Mouse (Mus musculus) heart, adult 8-10 months (tissue): Measurements from ENCODE around the gene Siglec1. TPM values are rescaled to one million over a fixed set of nuclear protein-coding genes. Genes with fewer than 3 reads are reported as not detected.
"Not testable (repeated sequence)": the region's sequence is repeated elsewhere in the genome, so short reads cannot be mapped to it uniquely, and the experiment has no call there.

Experiments
- DNase-seq: peaks from one replicate; pipeline ENCODE4 v3.0.0; 2022; ENCODE audit warnings: low spot score
- total RNA-seq, 4 experiments: library from RNA; stranded (reverse); gene quantifications; 2 replicates each; pipeline ENCODE4 v1.2.4; 2022

Gene Siglec1
- total RNA-seq, 4 experiments from 2014 or later, result 0.98 to 2.4 (median 1.5) TPM

DNA sequence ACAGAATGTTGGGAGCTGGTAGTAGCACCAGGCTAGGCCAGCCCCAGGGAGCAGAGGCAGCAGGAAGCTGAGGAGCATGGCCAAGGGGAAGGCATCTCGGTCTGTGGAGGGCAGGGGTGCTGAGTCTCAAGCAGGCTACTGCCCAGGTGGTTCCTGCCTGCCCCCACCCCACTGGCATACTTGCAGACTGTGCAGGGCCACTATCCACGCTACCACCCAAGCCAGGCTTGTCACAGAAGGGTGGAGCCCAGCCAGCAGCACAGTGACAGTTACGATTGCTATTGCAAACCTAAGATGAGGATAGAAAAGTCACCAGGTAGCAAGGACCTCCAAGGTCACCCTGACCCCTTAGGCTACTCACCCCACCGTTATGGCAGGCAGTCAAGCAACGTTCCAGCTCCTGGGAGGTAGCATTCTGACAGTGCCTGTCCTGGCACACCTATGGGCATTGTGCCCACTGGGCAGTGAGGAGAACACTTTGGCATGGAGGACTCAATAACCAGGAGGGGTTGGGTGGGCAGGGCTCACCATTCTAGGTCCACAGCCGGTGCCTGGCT is 33.6 kb downstream of the Siglec1 start:
- no peak for DNase-seq

DNA sequence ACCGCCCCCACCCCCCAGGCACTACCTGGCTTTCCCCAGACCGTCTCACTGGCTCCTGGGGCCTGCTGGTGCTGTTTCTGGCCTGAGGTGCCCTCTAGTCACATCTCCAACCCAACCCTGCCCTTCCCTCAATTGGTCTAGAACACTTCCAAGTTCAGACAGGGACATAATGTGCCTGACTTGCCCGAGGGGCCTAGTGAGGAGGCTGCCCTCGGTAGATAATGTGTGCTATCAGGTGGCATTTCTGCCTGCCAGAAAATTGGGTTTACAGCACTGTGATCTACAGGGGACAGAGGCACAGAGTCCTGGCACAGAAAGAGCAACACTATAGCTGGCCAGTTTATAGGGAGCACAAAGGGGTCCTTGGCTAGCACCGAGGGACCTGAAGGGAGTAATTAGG is 34.5 kb downstream of the Siglec1 start:
- no peak for DNase-seq

GRCm38 (mm10) chr2:131046025-131046424 is 40.5 kb downstream of the Siglec1 start:
- no peak for DNase-seq

DNA sequence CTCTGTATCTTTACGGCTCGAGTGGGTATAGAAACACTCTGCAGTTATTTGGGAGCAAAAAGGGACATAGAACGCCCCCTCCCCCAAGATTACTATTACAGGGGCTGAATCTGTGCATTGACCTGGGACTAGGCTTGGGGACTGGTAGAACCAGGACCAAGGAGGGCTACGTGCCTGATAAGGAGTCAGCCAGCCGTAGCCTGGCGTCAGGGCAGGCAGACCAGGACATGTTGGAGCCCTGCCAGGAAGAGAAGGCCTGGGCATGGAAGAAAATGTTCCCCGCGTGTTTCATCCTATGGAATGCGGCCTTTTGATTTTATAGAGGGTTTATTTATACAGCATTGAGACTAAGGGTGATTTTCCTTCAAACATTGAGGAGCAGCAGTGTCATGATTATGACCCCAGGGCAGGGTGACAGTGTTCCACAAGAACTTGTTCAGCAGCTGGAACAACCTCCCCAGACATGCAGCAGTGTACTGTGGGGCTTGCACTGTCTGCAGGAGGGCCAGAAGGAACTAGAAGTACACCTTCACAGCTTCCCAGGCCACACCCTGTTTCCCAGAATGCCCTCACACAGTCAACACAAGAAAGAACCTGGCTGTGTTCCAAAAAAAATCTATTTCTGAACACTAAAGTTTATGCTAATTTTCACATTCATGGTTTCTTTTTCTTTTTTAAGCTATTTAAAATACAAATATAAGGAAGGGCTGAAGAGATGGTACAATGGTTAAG is 41.4 kb downstream of the Siglec1 start:
- no peak for DNase-seq

- DNase-seq, result no peak
Observed at GRCm38 (mm10) chr2:131044354-131044852, 42.2 kb downstream of the Siglec1 start.

- DNase-seq, result no peak
Observed at GRCm38 (mm10) chr2:131042988-131043387, 43.6 kb downstream of the Siglec1 start, which contains the start of gene Gfra4. TSS of gene Gfra4 (minus strand) at chr2:131043088.

GRCm38 (mm10) chr2:131040854-131041825 is 45.4 kb downstream of the Siglec1 start:
- no peak for DNase-seq

DNA sequence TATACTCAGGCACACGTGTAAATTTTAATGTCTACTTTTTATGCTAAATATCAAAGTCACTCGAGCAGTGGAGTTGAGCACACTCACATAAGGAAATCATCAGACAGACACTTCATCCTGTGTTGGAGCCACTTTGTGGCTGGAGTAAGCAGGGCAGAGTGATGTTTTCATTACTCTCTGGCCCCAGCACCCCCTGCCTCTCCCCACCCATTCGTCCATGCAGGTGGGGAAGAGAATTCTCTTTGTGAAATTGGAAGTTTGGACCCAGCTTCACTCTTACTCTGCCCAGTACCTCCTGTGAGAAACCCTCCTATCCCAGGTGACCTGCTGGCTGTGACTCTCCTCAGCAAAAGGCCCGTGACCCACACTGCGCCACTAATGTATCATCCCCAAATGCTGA is 47.9 kb downstream of the Siglec1 start:
- no peak for DNase-seq

GRCm38 (mm10) chr2:131038197-131038596 is 48.4 kb downstream of the Siglec1 start:
- no peak for DNase-seq

DNA sequence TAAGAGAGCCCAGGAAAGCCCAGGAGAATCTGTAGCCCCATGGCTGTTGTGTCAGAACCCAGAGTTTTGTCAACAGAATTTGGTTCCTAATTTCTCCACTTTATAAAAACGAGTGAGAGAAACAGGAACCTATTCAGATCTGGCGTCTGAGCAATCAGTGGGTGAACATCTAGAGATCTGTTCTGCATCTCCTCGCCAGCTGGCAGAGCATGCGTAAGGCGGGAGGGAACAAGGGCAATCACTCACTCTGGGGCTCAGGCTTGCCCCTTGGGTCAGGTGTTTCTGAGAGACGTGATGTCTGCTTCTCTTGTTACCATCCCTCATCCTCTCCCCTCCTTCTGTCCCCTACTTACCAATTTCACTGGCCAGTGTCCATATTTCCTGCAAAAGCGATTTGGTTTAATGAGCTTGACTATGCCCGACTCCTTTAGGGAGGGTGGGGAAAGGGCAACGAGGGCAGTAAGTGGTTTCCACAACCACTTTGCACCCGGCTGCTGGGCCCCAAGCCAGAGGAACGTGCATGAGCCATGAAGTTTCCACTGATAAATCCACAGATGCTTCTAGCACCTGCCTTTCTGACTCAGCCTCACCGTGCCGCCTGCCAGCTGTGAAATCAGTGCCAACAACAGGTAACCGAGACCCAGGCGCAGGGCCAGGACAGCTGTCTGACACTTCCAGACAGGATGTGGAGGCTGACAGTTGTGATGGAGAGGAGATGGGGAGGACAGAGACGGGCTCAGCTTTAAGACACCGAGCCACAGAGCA is 49.2 kb downstream of the Siglec1 start:
- DNase-seq, result peak; percentile 41

DNA sequence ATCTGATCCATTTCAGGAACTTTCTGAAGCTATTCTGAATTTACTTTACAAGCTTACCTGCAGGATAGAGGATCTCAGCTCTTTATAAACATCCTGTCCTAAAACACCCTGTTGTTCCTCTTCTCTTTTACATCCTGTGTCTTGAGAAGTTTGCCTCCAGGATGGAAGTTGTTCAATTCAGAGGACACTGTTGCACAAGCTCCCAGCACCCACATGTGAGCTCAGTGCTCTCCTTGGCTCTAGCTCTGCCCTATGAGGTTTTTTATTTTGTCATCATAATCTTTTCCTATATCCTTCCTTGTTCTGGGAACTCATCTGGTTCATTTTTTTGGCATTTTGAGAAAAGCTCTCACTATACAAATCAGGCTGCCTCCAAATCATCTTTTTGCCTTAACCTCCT is 49.8 kb downstream of the Siglec1 start:
- DNase-seq, result no peak

DNA sequence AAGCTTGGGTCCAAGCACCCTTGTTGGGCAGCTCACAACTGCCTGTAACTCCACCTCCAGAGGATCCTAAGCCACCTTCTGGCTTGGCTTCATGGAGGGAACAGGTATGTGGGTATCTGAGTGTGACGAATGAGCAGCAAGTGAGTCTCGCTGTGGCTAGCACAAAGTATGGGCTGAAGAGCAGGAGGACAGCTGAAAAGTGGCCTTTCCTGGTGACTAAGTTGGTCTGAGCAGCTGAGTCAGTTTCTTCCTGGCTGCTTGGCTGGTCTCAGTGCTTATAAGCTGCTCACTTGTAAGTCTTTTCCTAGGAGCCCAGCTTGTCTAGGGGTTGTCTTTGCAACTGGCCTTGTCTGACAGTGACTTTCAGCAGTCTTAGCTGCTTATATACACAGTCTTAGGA is 50.2 kb downstream of the Siglec1 start:
- no peak for DNase-seq

GRCm38 (mm10) chr2:131031406-131031805 is 55.2 kb downstream of the Siglec1 start:
- not testable (repeated sequence) for DNase-seq

DNA sequence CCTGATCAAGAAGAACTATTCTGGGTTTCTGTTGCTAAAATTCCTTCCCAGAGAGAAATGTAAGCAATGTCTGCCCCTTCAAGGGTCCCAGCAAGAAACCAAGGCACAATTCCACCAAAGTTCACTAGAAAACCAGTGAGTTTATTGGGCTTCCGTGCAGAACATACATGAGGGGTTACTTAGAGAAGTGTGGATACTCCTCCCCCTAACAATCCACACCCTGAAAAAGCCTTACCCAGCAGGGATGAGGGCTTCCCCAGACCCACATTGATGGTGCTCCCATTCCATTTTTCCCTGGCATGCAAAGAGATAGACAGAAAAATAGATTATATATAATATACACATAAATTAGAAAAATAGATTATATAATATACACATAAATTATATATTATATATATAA is 55.6 kb downstream of the Siglec1 start:
- DNase-seq, result no peak

DNA sequence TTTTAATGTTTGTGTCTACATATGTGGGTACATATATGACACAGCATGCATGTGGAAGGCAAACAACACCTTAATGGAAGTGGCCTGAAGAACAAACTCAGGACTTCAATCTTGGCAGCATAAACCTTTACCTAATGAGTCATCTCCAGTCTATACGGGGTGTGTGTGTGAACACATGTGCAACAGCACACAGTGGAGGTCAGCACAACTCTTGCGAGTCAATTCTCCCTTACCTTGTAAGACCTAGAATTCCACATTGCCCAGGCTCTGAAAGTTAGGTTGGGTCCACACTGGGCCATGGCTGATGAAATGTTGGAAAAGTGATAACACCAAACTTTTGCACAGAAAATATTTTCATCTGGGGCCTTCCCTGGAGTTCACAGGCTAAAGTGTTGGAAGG is 56.0 kb downstream of the Siglec1 start:
- DNase-seq, result no peak

- peak; percentile 13 for DNase-seq
Observed at GRCm38 (mm10) chr2:131029065-131029935, 57.3 kb downstream of the Siglec1 start.

DNA sequence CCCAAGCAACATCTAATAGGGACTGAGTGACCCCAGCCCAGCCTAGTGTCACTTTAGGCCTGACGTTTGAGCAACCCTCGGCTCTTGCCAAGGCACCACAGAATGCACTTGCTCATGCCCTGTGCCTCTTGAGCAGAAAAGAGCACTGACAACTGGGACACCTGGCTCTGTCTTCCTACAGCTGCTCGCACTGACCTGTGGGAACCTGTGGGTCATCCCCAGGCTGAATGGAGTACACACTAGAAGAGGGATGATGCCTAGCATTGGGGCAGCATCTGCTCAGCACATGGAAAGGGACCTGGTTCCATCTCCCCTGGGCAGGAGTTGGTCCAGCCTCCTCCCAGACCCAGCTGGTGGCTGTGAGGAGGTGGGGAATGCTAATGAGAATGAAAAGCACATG is 59.6 kb downstream of the Siglec1 start:
- no peak for DNase-seq

DNA sequence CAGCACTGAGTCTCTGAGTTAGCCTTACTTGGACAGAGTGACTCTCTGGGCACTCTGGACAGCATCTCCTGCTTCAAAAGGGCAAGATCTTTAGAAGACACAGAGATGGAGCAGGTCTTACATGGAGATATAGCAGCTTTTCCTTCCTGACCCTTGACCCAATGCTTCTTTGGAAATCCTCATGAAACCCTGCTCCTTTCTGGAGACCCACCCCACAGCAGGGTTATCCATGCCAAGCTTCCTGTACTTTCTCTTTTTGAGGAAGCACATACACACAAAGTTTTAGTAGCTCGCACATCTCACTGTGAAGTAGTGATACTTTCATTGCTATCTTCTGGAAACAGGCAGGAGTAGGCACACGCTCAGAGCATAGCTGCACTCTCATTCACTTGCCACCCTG is 61.3 kb downstream of the Siglec1 start:
- DNase-seq, result no peak
